Comparison of ENCODE assay signal across 8 mouse cellular contexts in the genomic region with DNA sequence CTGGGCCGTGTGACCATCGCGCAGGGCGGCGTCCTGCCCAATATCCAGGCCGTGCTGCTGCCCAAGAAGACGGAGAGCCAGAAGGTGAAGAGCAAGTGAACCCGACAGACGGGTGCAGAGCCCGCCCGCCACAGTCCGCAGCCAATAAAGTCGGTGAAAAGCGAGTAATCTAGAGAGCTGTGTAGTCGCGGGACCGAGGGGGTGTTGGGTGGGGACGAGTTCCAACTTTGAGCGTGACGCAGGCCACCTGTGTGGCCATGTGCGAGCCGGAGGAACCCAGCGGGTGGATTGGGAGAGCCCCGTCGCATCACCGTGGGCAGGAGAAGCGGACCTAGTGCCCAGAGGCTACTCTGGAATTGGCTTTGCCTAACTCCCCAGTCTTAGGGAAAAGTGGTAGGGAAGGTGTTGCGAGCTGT. TPM values are rescaled to one million over a fixed set of nuclear protein-coding genes. Genes with fewer than 3 reads are reported as not detected.
A peak's percentile ranks its signal among the peaks of the same experiment; 100 is the strongest.
DNase-seq lines count a peak whose midpoint lies in the region; ATAC-seq and TF ChIP-seq lines count a peak whose summit lies in the region.

No protein-coding gene starts in this region.

- peak; percentile 49 for DNase-seq in spleen, adult 12 weeks (ENCODE audit: low spot score)
- no peak for DNase-seq in spleen, adult 18-20 months
- DNase-seq in heart, adult 18-20 months, result peak; percentile 36 to 56
- peak; percentile 54 for DNase-seq in lung, postnatal 10 days
- peak; percentile 48 for DNase-seq in right cerebral cortex, postnatal 14 days
- DNase-seq in cerebellum, adult 11-12 months, result no peak

- ATAC-seq in kidney, embryonic 15.5 days (replicated peaks; ENCODE audit: low FRiP score), result peak; percentile 10

- peak overlapping the region; percentile 79 for H3K4me3 ChIP-seq in bone marrow, adult 2 months (replicated peaks; ENCODE audit: control insufficient read depth, low read depth, low read length)
- peak overlapping the region; percentile 90 for H3K4me3 ChIP-seq in kidney, embryonic 15.5 days (replicated peaks)

- H3K9ac ChIP-seq in kidney, embryonic 15.5 days, result peak overlapping the region; percentile 62

- no peaks in the 10 kb centered on the region for H3K27me3 ChIP-seq in kidney, embryonic 15.5 days

- H3K4me1 ChIP-seq in bone marrow, adult 2 months (ENCODE audit: control insufficient read depth, insufficient read depth, low read length), result peaks cover 2% of the 10 kb centered on the region; the same call in 1 of the 2 replicates
- peaks cover 26% of the 10 kb centered on the region for H3K4me1 ChIP-seq in kidney, embryonic 15.5 days

- WGBS in bone marrow, adult 2 months, result 1% methylated on average over 28 of the region's 28 CpGs
- under 1% methylated on average over 28 of the region's 28 CpGs for WGBS in kidney, embryonic 15.5 days

- no peak for TF ChIP-seq POLR2A in bone marrow, adult 2 months (IDR thresholded peaks at IDR 0.05; ENCODE audit: borderline replicate concordance, control insufficient read depth, low read depth, low read length)

- H3K4me2 ChIP-seq in kidney, embryonic 15.5 days, result peak overlapping the region; percentile 94

- no peaks in the 10 kb centered on the region for H3K9me3 ChIP-seq in kidney, embryonic 15.5 days (replicated peaks)

- H3K27ac ChIP-seq in bone marrow, adult 2 months (ENCODE audit: control insufficient read depth, insufficient read depth, low read depth, low read length, poor library complexity), result peak overlapping the region; percentile 94
- H3K27ac ChIP-seq in kidney, embryonic 15.5 days, result peak overlapping the region; percentile 69; the same call in 1 of the 2 replicates

- H3K36me3 ChIP-seq in kidney, embryonic 15.5 days, result peaks cover 26% of the 10 kb centered on the region

- TF ChIP-seq CTCF in bone marrow, adult 2 months (IDR thresholded peaks at IDR 0.05; ENCODE audit: control insufficient read depth, insufficient read depth, low read length), result no peak

RNA-seq across cellular contexts. Expression of a gene that starts 0.6 kb away (rescaled TPM):
- polyA plus RNA-seq in bone marrow, adult 2 months (2011; ENCODE audit: insufficient read depth, insufficient read length, low replicate concordance, missing spikeins), result 65.5 and 78.9 TPM in 2 replicates
- 10 to 100 TPM; 30.1 to 35.5 TPM for total RNA-seq in heart, adult 18-20 months (2021)
- 112 and 118 TPM in 2 replicates for polyA plus RNA-seq in kidney, embryonic 15.5 days (2015; fragmentation: Nextera tagmentation; extraction: Ambion mirVana)

RNA-seq across cellular contexts. Expression of a gene that starts 4.4 kb away (rescaled TPM):
- 7.2 and 8.0 TPM in 2 replicates for polyA plus RNA-seq in bone marrow, adult 2 months (2011; ENCODE audit: insufficient read depth, insufficient read length, low replicate concordance, missing spikeins)
- total RNA-seq in heart, adult 18-20 months (2021), result 1 to 10 TPM; 4.5 to 5.7 TPM
- polyA plus RNA-seq in kidney, embryonic 15.5 days (2015; fragmentation: Nextera tagmentation; extraction: Ambion mirVana), result 0.68 and 0.69 TPM in 2 replicates

RNA-seq across cellular contexts. Expression of a gene that starts 18.8 kb away (rescaled TPM):
- not detected in 2 replicates for polyA plus RNA-seq in bone marrow, adult 2 months (2011; ENCODE audit: insufficient read depth, insufficient read length, low replicate concordance, missing spikeins)
- 1 to 10 TPM in 1 of 2 experiments, under 1 TPM in 1; 0.80 to 1.1 TPM for total RNA-seq in heart, adult 18-20 months (2021)
- 2.1 and 2.8 TPM in 2 replicates for polyA plus RNA-seq in kidney, embryonic 15.5 days (2015; fragmentation: Nextera tagmentation; extraction: Ambion mirVana)

RNA-seq across cellular contexts. Expression of a gene that starts 19.4 kb away (rescaled TPM):
- 38.3 and 48.2 TPM in 2 replicates for polyA plus RNA-seq in bone marrow, adult 2 months (2011; ENCODE audit: insufficient read depth, insufficient read length, low replicate concordance, missing spikeins)
- total RNA-seq in heart, adult 18-20 months (2021), result 10 to 100 TPM; 53.4 to 64.0 TPM
- polyA plus RNA-seq in kidney, embryonic 15.5 days (2015; fragmentation: Nextera tagmentation; extraction: Ambion mirVana), result 112 and 120 TPM in 2 replicates

RNA-seq across cellular contexts. Expression of a gene that starts 26.6 kb away (rescaled TPM):
- polyA plus RNA-seq in bone marrow, adult 2 months (2011; ENCODE audit: insufficient read depth, insufficient read length, low replicate concordance, missing spikeins), result 0.95 and 1.9 TPM in 2 replicates
- not detected for total RNA-seq in heart, adult 18-20 months (2021)
- 1.7 and 2.3 TPM in 2 replicates for polyA plus RNA-seq in kidney, embryonic 15.5 days (2015; fragmentation: Nextera tagmentation; extraction: Ambion mirVana)

Comparison
In these comparisons a context has a peak if more than half of its experiments do, and no peak if none do; other contexts are left out.
1. DNase-seq: peak in spleen, adult 12 weeks (single experiment), heart, adult 18-20 months (2 of 2), lung, postnatal 10 days (single experiment) and right cerebral cortex, postnatal 14 days (single experiment); none in spleen, adult 18-20 months (0 of 2) and cerebellum, adult 11-12 months (single experiment).